Mouse (Mus musculus) forebrain, embryonic 13.5 days (tissue): ENCODE measurements around the gene Tnf. TPM values are rescaled to one million over a fixed set of nuclear protein-coding genes. Genes with fewer than 3 reads are reported as not detected.

Source experiments
- ATAC-seq: fragments of 200-750 bp; cut with Nextera tagmentation; 2 replicates; pipeline ENCODE4 v1.8.0; 2017
- H3K27ac ChIP-seq: fragments of 300-500 bp; sonication (generic); 2 replicates; pipeline ENCODE4 v1.5.1; 2015; ENCODE audit warnings: inconsistent platforms, mild to moderate bottlenecking, moderate library complexity
- H3K27me3 ChIP-seq: fragments of 300-500 bp; sonication (generic); 2 replicates; pipeline ENCODE4 v1.6.1; 2015; ENCODE audit warnings: mild to moderate bottlenecking, inconsistent platforms
- H3K36me3 ChIP-seq: fragments of 300-500 bp; sonication (generic); 2 replicates; pipeline ENCODE4 v1.6.1; 2015; ENCODE audit warnings: mild to moderate bottlenecking, inconsistent platforms; ENCODE audit not compliant: poor library complexity, severe bottlenecking
- H3K4me1 ChIP-seq: fragments of 300-500 bp; sonication (generic); 2 replicates; pipeline ENCODE4 v1.6.1; 2015; ENCODE audit warnings: inconsistent platforms
- H3K4me2 ChIP-seq: fragments of 300-500 bp; sonication (generic); 2 replicates; pipeline ENCODE4 v1.6.1; 2015; ENCODE audit warnings: inconsistent platforms, mild to moderate bottlenecking, moderate library complexity
- H3K4me3 ChIP-seq: fragments of 300-500 bp; sonication (generic); 2 replicates; pipeline ENCODE4 v1.5.1; 2015; ENCODE audit warnings: mild to moderate bottlenecking, inconsistent platforms
- H3K9ac ChIP-seq: fragments of 300-500 bp; sonication (generic); 2 replicates; pipeline ENCODE4 v1.6.1; 2015; ENCODE audit warnings: mild to moderate bottlenecking, inconsistent platforms
- H3K9me3 ChIP-seq: fragments of 300-500 bp; sonication (generic); replicated peaks from 2 replicates; pipeline ENCODE4 v1.6.1; 2016; ENCODE audit warnings: inconsistent platforms
- WGBS: fragments of 180-500 bp; shearing (Covaris S2); methylation state at CpG from one replicate; pipeline ENCODE4 v1.1.7; 2015; 5-methylcytosine and 5-hydroxymethylcytosine counted together
- polyA plus RNA-seq: library from polyadenylated mRNA; unstranded; fragments of >200 nt; fragmentation: Nextera tagmentation; extraction: Ambion mirVana; gene quantifications from 2 replicates; pipeline ENCODE4 v1.2.1, GENCODE M21; 2015

The Tnf gene
- polyA plus RNA-seq, 1 experiment from 2014 or later = not detected

GRCm38 (mm10) chr17:35178528-35178927 is 23.3 kb downstream of the Tnf start:
- Histone ChIP-seq H3K36me3 (no peaks in the 10 kb centered on the region), H3K9me3 (no peaks in the 10 kb centered on the region), H3K4me1 (no peaks in the 10 kb centered on the region), H3K9ac (no peak overlapping the region), H3K4me3 (no peak overlapping the region), H3K27me3 (no peaks in the 10 kb centered on the region), H3K27ac (no peak overlapping the region), H3K4me2 (no peak overlapping the region)
- ATAC-seq = 0 out of 2 replicates have a peak, but pooled peaks have one; percentile 43
- WGBS = 14% methylated on average over 5 of the region's 5 CpGs

- Histone ChIP-seq H3K4me3 (no peak within 1 kb of the TSS), H3K27ac (no peak within 1 kb of the TSS), H3K4me1 (no peaks in the 10 kb centered on the region), H3K9me3 (no peaks in the 10 kb centered on the region), H3K27me3 (no peaks in the 10 kb centered on the region), H3K4me2 (no peak within 1 kb of the TSS), H3K9ac (no peak within 1 kb of the TSS), H3K36me3 (no peaks in the 10 kb centered on the region)
- no peak for ATAC-seq
- 50% methylated on average over 2 of the region's 2 CpGs for WGBS
These were observed 25.8 kb downstream of the Tnf start, which contains the start of gene Aif1 for GRCm38 (mm10) chr17:35175968-35176367. Aif1 (minus strand) TSS chr17:35176068.

DNA sequence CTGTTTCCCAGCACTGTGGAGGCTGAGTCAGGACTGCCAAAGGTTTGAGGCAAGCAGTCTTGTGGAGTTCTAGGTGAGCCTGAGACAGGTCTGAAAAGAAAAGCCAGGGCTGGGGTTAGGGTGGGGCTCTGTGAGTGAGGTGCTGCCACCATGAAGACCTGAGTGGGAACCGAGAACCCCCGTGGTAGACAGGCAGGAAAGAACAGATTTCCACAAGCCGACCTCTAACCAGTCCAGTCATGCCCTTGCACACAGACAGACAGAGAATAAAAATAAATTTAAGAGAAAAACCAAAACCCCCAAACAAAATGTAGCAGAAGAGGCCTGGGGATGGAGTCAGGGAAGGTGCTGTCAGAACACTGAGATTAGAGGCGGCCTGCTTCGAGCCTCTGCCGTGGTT is 26.4 kb downstream of the Tnf start:
- WGBS = 79% methylated on average over 6 of the region's 6 CpGs
- H3K27ac ChIP-seq = no peak overlapping the region
- no peaks in the 10 kb centered on the region for H3K36me3 ChIP-seq
- no peaks in the 10 kb centered on the region for H3K4me1 ChIP-seq
- no peaks in the 10 kb centered on the region for H3K9me3 ChIP-seq
- H3K9ac ChIP-seq = no peak overlapping the region
- no peaks in the 10 kb centered on the region for H3K27me3 ChIP-seq
- H3K4me2 ChIP-seq = no peak overlapping the region
- H3K4me3 ChIP-seq = no peak overlapping the region
- ATAC-seq = no peak

GRCm38 (mm10) chr17:35174201-35174977 is 27.4 kb downstream of the Tnf start:
- no peaks in the 10 kb centered on the region for H3K27me3 ChIP-seq
- H3K4me1 ChIP-seq = no peaks in the 10 kb centered on the region
- H3K36me3 ChIP-seq = no peaks in the 10 kb centered on the region
- H3K27ac ChIP-seq = no peak overlapping the region
- no peaks in the 10 kb centered on the region for H3K9me3 ChIP-seq
- H3K4me2 ChIP-seq = no peak overlapping the region
- H3K9ac ChIP-seq = no peak overlapping the region
- H3K4me3 ChIP-seq = no peak overlapping the region
- no peak for ATAC-seq
- 78% methylated on average over 8 of the region's 8 CpGs for WGBS

GRCm38 (mm10) chr17:35173329-35173728 is 28.5 kb downstream of the Tnf start:
- Histone ChIP-seq H3K9ac (no peak overlapping the region), H3K27me3 (no peaks in the 10 kb centered on the region)
- 65% methylated on average over 3 of the region's 3 CpGs for WGBS

GRCm38 (mm10) chr17:35172445-35173234 is 29.2 kb downstream of the Tnf start:
- Histone ChIP-seq H3K4me2 (no peak overlapping the region), H3K27ac (no peak overlapping the region), H3K27me3 (no peaks in the 10 kb centered on the region), H3K9me3 (no peaks in the 10 kb centered on the region), H3K4me3 (no peak overlapping the region), H3K9ac (no peak overlapping the region), H3K4me1 (no peaks in the 10 kb centered on the region), H3K36me3 (no peaks in the 10 kb centered on the region)
- ATAC-seq = no peak
- WGBS = 78% methylated on average over 11 of the region's 11 CpGs

More at GRCm38 (mm10) chr17:35173329-35173728, 28.5 kb downstream of the Tnf start:
- Histone ChIP-seq H3K4me3 (no peak overlapping the region), H3K4me1 (no peaks in the 10 kb centered on the region), H3K4me2 (no peak overlapping the region), H3K9me3 (no peaks in the 10 kb centered on the region), H3K36me3 (no peaks in the 10 kb centered on the region), H3K27ac (peak overlapping the region; percentile 19; the same call in 1 of the 2 replicates)
- no peak for ATAC-seq

DNA sequence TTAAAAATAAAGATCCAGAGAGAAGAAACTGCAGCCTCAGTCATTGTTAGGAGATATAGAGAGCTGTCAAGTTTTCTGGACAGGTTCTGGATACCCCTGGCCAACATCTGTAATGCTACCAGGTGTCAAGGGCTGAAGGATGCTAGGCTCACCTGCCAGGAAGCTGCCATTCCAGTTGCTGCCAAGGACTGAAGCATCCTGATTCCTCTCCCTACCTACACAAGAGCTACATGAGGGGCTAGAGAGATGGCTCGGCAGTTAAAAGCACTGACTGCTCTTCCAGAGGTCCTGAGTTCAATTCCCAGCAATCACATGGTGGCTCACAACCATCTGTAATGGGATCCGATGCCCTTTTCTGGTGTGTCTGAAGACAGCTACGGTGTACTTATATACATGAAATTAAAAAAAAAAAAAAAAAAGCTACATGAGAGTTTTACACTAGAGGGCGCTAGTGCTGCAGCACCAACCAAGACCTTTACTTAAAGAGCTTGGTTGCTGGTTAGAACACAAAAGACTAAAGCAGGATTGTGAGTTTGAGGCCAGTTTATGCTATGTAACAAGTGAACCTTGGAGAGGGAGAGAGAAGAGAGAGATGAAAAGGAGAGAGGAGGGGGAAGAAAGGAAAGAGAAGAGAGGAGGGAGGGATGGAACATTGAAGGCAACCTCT is 33.1 kb downstream of the Tnf start:
- Histone ChIP-seq H3K36me3 (no peaks in the 10 kb centered on the region), H3K27me3 (no peaks in the 10 kb centered on the region), H3K9ac (0 out of 2 replicates have a peak overlapping the region, but pooled peaks have one; percentile 12), H3K27ac (no peak overlapping the region), H3K4me3 (no peak overlapping the region), H3K9me3 (no peaks in the 10 kb centered on the region), H3K4me2 (no peak overlapping the region), H3K4me1 (peaks cover 13% of the 10 kb centered on the region)
- ATAC-seq = no peak
- 23% methylated on average over 4 of the region's 4 CpGs for WGBS

DNA sequence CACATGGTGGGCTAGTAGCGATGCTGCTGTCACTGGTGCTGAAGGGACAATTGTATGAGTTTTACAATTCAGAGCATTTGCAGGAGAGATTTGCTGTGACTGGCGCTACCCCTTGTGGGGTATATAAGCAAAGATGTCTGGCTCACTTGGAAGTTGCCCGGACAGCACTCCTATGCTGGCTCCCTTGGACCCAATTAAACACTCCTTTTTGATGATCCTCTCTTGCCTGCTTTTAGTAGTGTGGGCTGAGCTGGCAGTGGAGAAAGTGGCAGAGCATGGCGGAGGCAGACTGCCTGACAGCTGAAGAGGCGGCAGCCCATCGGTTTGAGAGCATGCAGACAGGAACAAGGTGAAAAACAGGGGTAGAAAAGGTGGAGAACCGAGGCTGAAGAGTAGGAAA is 34.0 kb downstream of the Tnf start:
- Histone ChIP-seq H3K9me3 (no peaks in the 10 kb centered on the region), H3K36me3 (no peaks in the 10 kb centered on the region), H3K4me1 (peaks cover 22% of the 10 kb centered on the region), H3K4me2 (no peak overlapping the region), H3K4me3 (no peak overlapping the region), H3K27me3 (no peaks in the 10 kb centered on the region), H3K27ac (no peak overlapping the region), H3K9ac (no peak overlapping the region)
- ATAC-seq = no peak
- WGBS = 87% methylated on average over 7 of the region's 7 CpGs

GRCm38 (mm10) chr17:35166352-35167035 is 35.3 kb downstream of the Tnf start:
- 70% methylated on average over 8 of the region's 8 CpGs for WGBS
- H3K4me3 ChIP-seq = peak overlapping the region; percentile 100
- no peaks in the 10 kb centered on the region for H3K9me3 ChIP-seq
- H3K9ac ChIP-seq = peak overlapping the region; percentile 69
- H3K4me1 ChIP-seq = peaks cover 35% of the 10 kb centered on the region
- H3K4me2 ChIP-seq = peak overlapping the region; percentile 99
- ATAC-seq = no peak
- peak overlapping the region; percentile 97 for H3K27ac ChIP-seq
- H3K27me3 ChIP-seq = no peaks in the 10 kb centered on the region
- peaks cover 12% of the 10 kb centered on the region for H3K36me3 ChIP-seq

DNA sequence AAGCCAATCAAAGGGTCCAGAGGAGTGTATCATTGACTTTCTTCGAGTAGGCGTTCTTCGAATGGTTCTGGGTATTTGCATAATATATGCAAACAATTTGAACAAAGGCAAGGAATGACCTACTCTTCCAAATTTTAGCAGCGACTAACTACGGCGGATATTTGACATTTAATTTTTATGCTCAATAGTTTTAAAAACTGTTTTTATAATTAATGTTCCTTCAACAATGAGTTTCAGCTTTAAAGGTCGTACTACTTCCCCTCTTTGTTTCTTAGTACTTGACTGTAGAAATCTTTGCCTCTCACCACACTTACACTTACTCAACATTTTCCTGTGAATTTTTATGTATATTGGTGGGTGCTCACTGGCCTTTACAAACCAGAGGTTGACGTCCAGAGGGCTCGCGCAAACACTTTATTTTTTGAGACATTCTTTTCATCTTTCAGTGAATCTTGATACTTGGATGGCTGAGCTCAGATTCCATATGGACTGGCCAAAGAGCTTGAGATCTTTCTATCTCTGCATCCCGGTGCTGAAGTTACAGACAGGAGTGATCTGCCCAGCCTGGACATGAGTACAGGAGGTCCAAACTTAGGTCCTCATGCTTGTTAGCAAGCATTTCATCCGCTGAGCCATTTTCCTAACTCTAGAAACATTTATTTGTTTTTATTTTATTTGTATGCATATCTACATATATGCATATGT is 36.2 kb downstream of the Tnf start:
- ATAC-seq = peak; percentile 89
- no peaks in the 10 kb centered on the region for H3K27me3 ChIP-seq
- H3K4me3 ChIP-seq = peak overlapping the region; percentile 100
- H3K36me3 ChIP-seq = peaks cover 21% of the 10 kb centered on the region
- H3K4me1 ChIP-seq = peaks cover 36% of the 10 kb centered on the region
- no peaks in the 10 kb centered on the region for H3K9me3 ChIP-seq
- WGBS = 20% methylated on average over 12 of the region's 12 CpGs
- H3K27ac ChIP-seq = peak overlapping the region; percentile 97
- peak overlapping the region; percentile 99 for H3K4me2 ChIP-seq
- H3K9ac ChIP-seq = peak overlapping the region; percentile 69
